ENCODE assay signal across 19 mouse cellular contexts in the genomic region with DNA sequence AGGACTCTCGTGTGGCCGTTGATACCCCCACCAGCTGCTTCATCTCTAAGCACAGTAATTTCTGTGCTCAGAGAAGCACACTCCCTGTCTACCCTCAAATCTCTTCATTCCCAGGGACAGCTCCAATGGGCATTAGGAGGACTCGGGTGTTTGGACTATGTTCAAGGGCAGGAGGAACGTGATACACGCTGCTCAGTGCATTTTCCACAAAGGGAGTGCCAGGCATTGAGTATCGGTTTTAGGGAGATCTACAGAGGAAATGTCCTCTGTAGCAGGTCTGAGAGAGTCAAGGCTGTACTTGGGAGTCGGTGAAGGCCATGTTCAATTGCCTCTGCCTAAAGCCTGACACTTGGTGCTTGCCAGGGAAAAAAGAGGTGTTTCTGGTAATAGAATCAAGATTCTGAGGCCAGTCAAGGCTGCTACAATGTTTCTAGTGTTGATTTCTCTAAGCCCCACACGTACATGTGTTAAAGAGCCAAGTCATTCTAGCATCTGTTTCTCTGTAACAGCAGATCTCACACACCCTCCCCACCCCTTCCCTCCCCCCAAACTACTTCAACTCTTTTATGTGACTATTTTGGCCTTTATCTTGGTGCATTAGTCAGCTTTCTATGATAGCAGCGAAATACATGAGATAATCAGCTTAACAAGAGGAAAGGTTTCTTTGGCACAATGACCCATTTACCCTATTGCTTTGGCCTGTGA. TPM values are rescaled to one million over a fixed set of nuclear protein-coding genes. Genes with fewer than 3 reads are reported as not detected.
DNase-seq lines count a peak whose midpoint lies in the region; ATAC-seq and TF ChIP-seq lines count a peak whose summit lies in the region.
"Had no signal": no experiment of that assay in that cellular context is flagged by ENCODE, and none has a peak within 500 bp of the region (broad histone marks: within the 10 kb centered on the region; RNA-seq: fewer than 3 reads in every experiment).

No protein-coding gene starts in this region.

- no peak for TF ChIP-seq CTCF in testis, adult 2 months (IDR thresholded peaks at IDR 0.05; ENCODE audit: control insufficient read depth, insufficient read depth, insufficient replicate concordance, low read depth, low read length)

- no peaks in the 10 kb centered on the region for H3K9me3 ChIP-seq in hindbrain, embryonic 16.5 days (ENCODE audit: control insufficient read depth, low read length)
- H3K9me3 ChIP-seq in hindbrain, embryonic 13.5 days, result no peaks in the 10 kb centered on the region
- H3K9me3 ChIP-seq in midbrain, embryonic 14.5 days (ENCODE audit: control insufficient read depth, low read length), result no peaks in the 10 kb centered on the region
- H3K9me3 ChIP-seq: forebrain, embryonic 15.5 days; midbrain, embryonic 13.5 days had no signal

- H3K4me1 ChIP-seq in hindbrain, embryonic 16.5 days (ENCODE audit: control insufficient read depth, insufficient read depth, low read depth, low read length), result peaks cover 24% of the 10 kb centered on the region
- H3K4me1 ChIP-seq in hindbrain, embryonic 13.5 days (replicated peaks), result peaks cover 53% of the 10 kb centered on the region
- H3K4me1 ChIP-seq in testis, adult 2 months (ENCODE audit: control insufficient read depth, insufficient read depth, low read length), result peaks cover 2% of the 10 kb centered on the region
- peaks cover 29% of the 10 kb centered on the region for H3K4me1 ChIP-seq in midbrain, embryonic 14.5 days (ENCODE audit: control insufficient read depth, insufficient read depth, low read length)

- no peaks in the 10 kb centered on the region for H3K36me3 ChIP-seq in hindbrain, embryonic 16.5 days (ENCODE audit: control insufficient read depth, insufficient read depth, low read length)
- H3K36me3 ChIP-seq in hindbrain, embryonic 13.5 days, result no peaks in the 10 kb centered on the region
- no peaks in the 10 kb centered on the region for H3K36me3 ChIP-seq in testis, adult 2 months (ENCODE audit: control insufficient read depth, insufficient read depth, low read length)
- no peaks in the 10 kb centered on the region for H3K36me3 ChIP-seq in midbrain, embryonic 14.5 days (ENCODE audit: control insufficient read depth, insufficient read depth, low read length)
- H3K36me3 ChIP-seq: forebrain, embryonic 15.5 days; midbrain, embryonic 13.5 days had no signal

- peak overlapping the region; percentile 13; the same call in 1 of the 2 replicates for H3K9ac ChIP-seq in hindbrain, embryonic 16.5 days (ENCODE audit: low read depth, low read length)
- H3K9ac ChIP-seq in hindbrain, embryonic 13.5 days, result no peak overlapping the region
- no peak overlapping the region for H3K9ac ChIP-seq in midbrain, embryonic 14.5 days (replicated peaks; ENCODE audit: low read length)
- H3K9ac ChIP-seq: forebrain, embryonic 15.5 days; hindbrain, embryonic 14.5 days; lung, embryonic 14.5 days; midbrain, embryonic 13.5 days had no signal

- DNase-seq in adrenal gland, postnatal 36 days, result peak; percentile 29 to 46
- DNase-seq in fibroblast of lung, adult 2 months (ENCODE audit: low read depth), result peak; percentile 24
- DNase-seq in frontal cortex, postnatal 36 days (ENCODE audit: low spot score in 2 of 2), result no peak
- no peak for DNase-seq in midbrain, embryonic 14.5 days
- DNase-seq: cerebellum, adult 9-11 months; heart, postnatal 14 days; kidney, postnatal 14 days; lung, embryonic 14.5 days; thymus, adult 18-20 months had no signal

- H3K27me3 ChIP-seq in hindbrain, embryonic 16.5 days (replicated peaks; ENCODE audit: control insufficient read depth, insufficient read depth, low read length), result no peaks in the 10 kb centered on the region; the same call in 1 of the 2 replicates
- peaks cover 5% of the 10 kb centered on the region; the same call in 1 of the 2 replicates for H3K27me3 ChIP-seq in hindbrain, embryonic 13.5 days
- H3K27me3 ChIP-seq in testis, adult 2 months (ENCODE audit: control insufficient read depth, insufficient read depth, low read length), result no peaks in the 10 kb centered on the region
- H3K27me3 ChIP-seq in midbrain, embryonic 14.5 days (ENCODE audit: control insufficient read depth, insufficient read depth, low read length), result no peaks in the 10 kb centered on the region
- H3K27me3 ChIP-seq: forebrain, embryonic 15.5 days; midbrain, embryonic 13.5 days had no signal

- no peak overlapping the region for H3K4me3 ChIP-seq in hindbrain, embryonic 16.5 days (ENCODE audit: low read length)
- no peak overlapping the region for H3K4me3 ChIP-seq in hindbrain, embryonic 13.5 days
- H3K4me3 ChIP-seq in testis, adult 2 months (ENCODE audit: control insufficient read depth, low read depth, low read length), result no peak overlapping the region
- no peak overlapping the region for H3K4me3 ChIP-seq in midbrain, embryonic 14.5 days (replicated peaks; ENCODE audit: low read depth, low read length)
- H3K4me3 ChIP-seq: erythroblast, embryonic 14.5 days; forebrain, embryonic 15.5 days; midbrain, embryonic 13.5 days had no signal

- TF ChIP-seq POLR2A in testis, adult 2 months (IDR thresholded peaks at IDR 0.05; ENCODE audit: control insufficient read depth, low read depth, low read length), result no peak

- WGBS in hindbrain, embryonic 16.5 days, result 69% methylated on average over 9 of the region's 9 CpGs
- WGBS in hindbrain, embryonic 13.5 days, result 69% methylated on average over 9 of the region's 9 CpGs
- WGBS in midbrain, embryonic 14.5 days, result 70% methylated on average over 9 of the region's 9 CpGs

- no peak overlapping the region for H3K27ac ChIP-seq in hindbrain, embryonic 16.5 days (ENCODE audit: low read depth, low read length)
- H3K27ac ChIP-seq in hindbrain, embryonic 13.5 days, result no peak overlapping the region
- peak overlapping the region; percentile 46; the same call in 1 of the 2 replicates for H3K27ac ChIP-seq in testis, adult 2 months (ENCODE audit: control insufficient read depth, insufficient read depth, low read depth, low read length)
- H3K27ac ChIP-seq in midbrain, embryonic 14.5 days (replicated peaks; ENCODE audit: low read depth, low read length), result no peak overlapping the region
- H3K27ac ChIP-seq: forebrain, embryonic 15.5 days; hindbrain, embryonic 14.5 days; macrophage; midbrain, embryonic 13.5 days had no signal

- H3K4me2 ChIP-seq in hindbrain, embryonic 16.5 days (ENCODE audit: low read length), result no peak overlapping the region
- no peak overlapping the region for H3K4me2 ChIP-seq in hindbrain, embryonic 13.5 days
- H3K4me2 ChIP-seq in midbrain, embryonic 14.5 days (ENCODE audit: low read length), result no peak overlapping the region
- H3K4me2 ChIP-seq: forebrain, embryonic 15.5 days; heart, embryonic 11.5 days; hindbrain, embryonic 14.5 days; lung, embryonic 14.5 days; midbrain, embryonic 13.5 days had no signal

- no peak for ATAC-seq in hindbrain, embryonic 16.5 days
- no peak for ATAC-seq in hindbrain, embryonic 13.5 days (ENCODE audit: low FRiP score)
- ATAC-seq in midbrain, embryonic 14.5 days (ENCODE audit: low FRiP score, low TSS enrichment), result no peak
- ATAC-seq: forebrain, embryonic 15.5 days; intestine, embryonic 16.5 days; midbrain, embryonic 13.5 days had no signal

RNA-seq across cellular contexts. Expression of a gene that starts 37.8 kb away (rescaled TPM):
- 54.8 and 66.4 TPM in 2 replicates for polyA plus RNA-seq in hindbrain, embryonic 16.5 days (2015; fragmentation: Nextera tagmentation; extraction: Ambion mirVana)
- polyA plus RNA-seq in hindbrain, embryonic 13.5 days (2015; fragmentation: Nextera tagmentation; extraction: Ambion mirVana), result 51.6 and 54.4 TPM in 2 replicates
- 1 to 10 TPM; 4.1 to 7.1 TPM for total RNA-seq in adrenal gland, postnatal 36 days (2021)
- polyA plus RNA-seq in testis, adult 2 months (2012; rRNA removed), result 32.1 and 34.3 TPM in 2 replicates
- 41.2 and 43.2 TPM in 2 replicates for polyA plus RNA-seq in midbrain, embryonic 14.5 days (2014; fragmentation: Nextera tagmentation; extraction: Ambion mirVana)
- polyA plus RNA-seq: erythroblast, embryonic 14.5 days had no signal

Comparison
In these comparisons a context has a peak if more than half of its experiments do, and no peak if none do; other contexts are left out.
1. DNase-seq: peak in adrenal gland, postnatal 36 days (2 of 2) and fibroblast of lung, adult 2 months (single experiment); none in frontal cortex, postnatal 36 days (0 of 2) and midbrain, embryonic 14.5 days (single experiment).